Mouse (Mus musculus): ENCODE results near the gene Slc38a10.
A peak's percentile ranks its signal among the peaks of the same experiment; 100 is the strongest.

The Slc38a10 gene

GRCm38 (mm10) chr11:120140255-120140654 is 10.9 kb downstream of the Slc38a10 start:
- DNase-seq (ENCODE audit: extremely low read depth, low read depth) = no peak

- peak; percentile 61 for DNase-seq (ENCODE audit: extremely low read depth, low read depth)
Observed at GRCm38 (mm10) chr11:120139309-120139731, 11.8 kb downstream of the Slc38a10 start.

GRCm38 (mm10) chr11:120137625-120138004 is 13.5 kb downstream of the Slc38a10 start:
- DNase-seq (ENCODE audit: extremely low read depth, low read depth) = no peak

DNA sequence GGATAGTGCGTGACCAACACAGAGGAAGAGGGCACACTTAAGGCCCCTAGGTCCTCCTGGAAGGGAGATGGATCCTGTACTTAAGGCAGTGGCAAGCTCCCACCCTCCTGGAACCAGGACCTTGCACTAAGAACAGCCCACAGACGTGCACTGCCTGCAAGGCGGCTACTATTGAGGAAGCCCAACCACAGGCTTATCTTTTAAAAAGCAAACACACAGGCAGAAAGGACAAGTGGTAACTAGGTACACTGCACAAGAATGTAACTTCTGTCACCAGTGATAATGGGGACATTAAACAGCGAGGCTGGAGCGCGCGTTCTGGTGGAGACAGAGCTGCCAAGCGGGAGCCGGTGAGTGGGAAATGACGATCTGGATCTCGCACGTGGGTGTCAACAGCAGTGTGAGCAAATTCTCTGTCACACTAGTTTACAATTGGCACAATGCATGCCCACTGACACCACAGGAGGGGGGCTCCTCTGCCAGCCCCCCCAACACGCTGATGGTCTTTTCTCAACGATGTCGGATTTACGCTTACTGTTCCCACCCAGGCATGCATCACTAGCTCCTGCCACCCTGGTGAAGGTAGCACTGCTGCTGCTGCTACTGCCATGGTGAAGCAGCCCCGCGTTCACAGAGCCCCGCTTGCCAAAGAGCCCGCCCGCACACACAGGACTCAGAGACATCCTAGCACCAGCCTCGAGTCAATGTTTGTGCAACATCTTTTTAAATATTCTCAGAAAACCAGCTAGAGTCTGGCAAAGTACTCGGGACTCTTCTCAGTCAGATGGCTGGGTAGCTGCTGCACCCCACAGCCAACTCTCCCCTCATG is 14.1 kb downstream of the Slc38a10 start:
- peak; percentile 89 for DNase-seq (ENCODE audit: extremely low read depth, low read depth)

DNA sequence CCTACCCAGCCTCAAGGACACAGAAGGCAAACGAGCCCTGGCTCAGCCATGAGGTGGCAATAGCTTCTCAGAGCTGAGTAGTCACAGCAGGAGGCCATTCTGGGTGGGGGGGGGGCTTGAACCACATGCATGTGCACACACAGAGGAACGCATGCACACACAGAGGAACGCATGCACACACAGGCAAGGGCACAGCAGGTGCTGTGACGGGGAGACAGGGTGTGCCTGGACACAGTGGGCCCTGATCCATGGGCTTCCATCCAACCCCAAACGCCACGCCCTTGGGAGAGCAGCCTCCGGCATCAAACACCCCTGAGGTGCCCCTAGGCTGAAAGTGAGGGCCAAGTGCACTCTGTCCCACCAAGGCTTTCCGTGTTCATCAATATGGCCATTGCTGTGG is 15.0 kb downstream of the Slc38a10 start:
- DNase-seq (ENCODE audit: extremely low read depth, low read depth) = no peak

GRCm38 (mm10) chr11:120134847-120135530 is 16.2 kb downstream of the Slc38a10 start:
- no peak for DNase-seq (ENCODE audit: extremely low read depth, low read depth)

DNA sequence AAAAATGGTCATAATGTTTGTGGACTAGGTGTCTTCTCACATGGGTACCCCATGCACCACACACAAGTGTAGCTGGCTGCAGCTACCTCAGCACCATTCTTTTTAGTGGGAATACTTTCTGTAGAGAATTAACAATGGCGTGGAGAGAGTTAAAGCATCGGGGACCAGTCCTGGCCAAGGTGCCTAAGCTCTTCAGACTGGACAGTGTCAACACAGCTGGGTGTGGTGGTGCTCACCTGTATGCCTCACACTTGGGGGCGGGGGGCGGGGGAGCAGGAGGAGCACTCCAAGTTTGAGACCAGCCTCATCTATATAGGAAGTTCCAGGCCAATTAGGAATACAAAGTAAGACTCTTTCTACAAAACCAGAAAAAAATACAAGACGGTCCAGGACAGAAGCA is 17.0 kb downstream of the Slc38a10 start:
- no peak for DNase-seq (ENCODE audit: extremely low read depth, low read depth)

- no peak for DNase-seq (ENCODE audit: extremely low read depth, low read depth)
Observed at GRCm38 (mm10) chr11:120129281-120129680, 21.9 kb downstream of the Slc38a10 start.

DNA sequence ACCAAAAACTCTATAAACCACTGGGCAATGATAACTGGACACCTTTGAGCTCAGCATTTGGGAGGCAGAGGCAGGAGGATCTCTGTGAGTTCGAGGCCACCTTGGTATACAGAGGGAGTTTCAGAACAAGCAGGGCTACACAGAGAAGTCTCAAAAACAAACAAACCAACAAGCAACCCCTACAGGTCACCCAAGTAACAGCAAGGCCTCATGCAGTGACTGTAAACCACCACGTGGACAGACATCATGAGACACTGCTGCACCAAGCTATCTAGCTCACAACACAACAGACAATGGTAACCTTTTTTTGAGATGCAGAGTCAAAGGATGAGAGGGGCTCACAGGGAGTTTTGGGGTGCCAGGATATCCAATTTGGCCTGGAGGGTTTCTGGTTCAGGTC is 24.3 kb downstream of the Slc38a10 start:
- no peak for DNase-seq (ENCODE audit: extremely low read depth, low read depth)

GRCm38 (mm10) chr11:120122126-120122525 is 29.0 kb downstream of the Slc38a10 start:
- DNase-seq (ENCODE audit: extremely low read depth, low read depth) = no peak

DNA sequence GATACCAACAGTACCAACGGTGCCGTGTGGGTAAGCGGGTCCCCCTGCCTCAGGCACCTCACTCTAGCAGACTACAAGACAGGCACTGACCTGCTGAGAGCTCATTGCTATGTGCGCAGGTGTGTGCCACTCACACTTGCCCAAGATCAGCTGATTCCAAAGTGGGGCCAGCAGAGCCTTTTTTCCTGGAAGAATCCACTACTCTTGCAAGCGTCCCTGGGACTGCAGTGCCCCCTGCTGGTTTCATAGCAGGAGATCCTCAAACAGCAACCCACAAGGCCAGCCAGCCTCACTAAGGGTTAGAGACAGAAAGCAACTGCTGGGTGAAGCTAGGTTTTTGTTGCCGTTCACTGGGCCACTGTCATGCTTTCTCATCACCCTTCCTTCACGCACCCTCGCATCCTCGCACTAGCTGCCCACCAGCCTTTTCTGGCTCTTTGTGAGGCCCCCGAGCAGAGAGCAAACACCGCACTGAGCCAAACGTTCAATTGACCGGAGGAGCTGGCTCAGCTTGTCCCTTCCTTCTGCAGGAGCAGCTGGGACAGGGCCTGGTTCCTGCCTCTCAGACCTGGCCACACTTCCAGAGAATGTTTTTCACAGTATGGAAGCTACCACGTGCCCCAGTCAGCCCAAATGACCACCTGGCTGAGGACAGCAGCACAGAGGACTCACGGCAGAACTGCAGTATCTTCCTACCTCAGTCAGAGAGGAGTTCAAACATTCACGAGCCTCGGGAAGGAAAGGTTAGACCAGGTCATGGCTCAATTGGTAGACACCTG is 30.3 kb downstream of the Slc38a10 start:
- DNase-seq (ENCODE audit: extremely low read depth, low read depth) = no peak

- DNase-seq (ENCODE audit: extremely low read depth, low read depth) = no peak
Observed at GRCm38 (mm10) chr11:120119936-120120541, 31.1 kb downstream of the Slc38a10 start.

GRCm38 (mm10) chr11:120119108-120119507 is 32.0 kb downstream of the Slc38a10 start:
- DNase-seq (ENCODE audit: extremely low read depth, low read depth) = no peak

- no peak for DNase-seq (ENCODE audit: extremely low read depth, low read depth)
Observed at GRCm38 (mm10) chr11:120117626-120118025, 33.5 kb downstream of the Slc38a10 start.

- DNase-seq (ENCODE audit: extremely low read depth, low read depth) = no peak
Observed at GRCm38 (mm10) chr11:120114488-120115215, 36.5 kb downstream of the Slc38a10 start.

DNA sequence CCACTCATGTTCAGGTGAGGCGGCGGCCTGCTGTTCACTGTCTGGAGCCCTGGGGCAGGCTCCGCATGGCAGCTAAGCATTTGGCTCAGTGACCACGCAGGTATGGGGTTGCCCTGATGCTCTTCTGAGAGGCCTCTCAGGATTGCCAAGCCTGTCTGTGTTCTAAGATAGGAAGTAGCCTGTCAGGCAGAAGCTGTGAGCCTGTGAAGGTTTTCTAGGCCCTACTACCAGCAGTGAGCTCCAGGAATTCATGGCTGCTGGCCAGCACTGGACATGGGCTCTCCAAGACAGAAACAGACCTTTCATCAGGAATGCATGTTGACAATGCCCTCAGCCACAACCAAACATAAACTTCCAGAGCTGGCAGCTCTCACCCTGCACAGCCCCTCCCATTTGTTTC is 39.0 kb downstream of the Slc38a10 start:
- no peak for DNase-seq (ENCODE audit: extremely low read depth, low read depth)

DNA sequence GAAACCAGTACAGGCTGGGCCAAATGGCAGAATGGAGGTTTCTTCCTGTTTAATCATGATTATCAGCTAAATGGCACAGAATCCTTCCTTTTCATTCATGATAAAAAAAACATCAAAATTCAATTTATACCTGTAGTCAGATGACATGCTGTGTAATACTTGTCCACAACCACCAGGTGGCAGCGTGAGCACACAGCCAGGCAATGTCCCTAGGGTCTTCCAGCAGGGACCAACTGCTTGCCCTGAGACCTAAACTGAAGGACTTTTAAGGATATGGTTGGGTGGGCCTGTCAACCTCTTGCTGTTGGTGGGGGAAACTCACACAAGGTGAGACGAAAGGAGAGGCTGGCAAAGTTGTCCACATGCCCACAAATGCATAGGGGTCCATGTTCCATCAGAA is 40.1 kb downstream of the Slc38a10 start:
- no peak for DNase-seq (ENCODE audit: extremely low read depth, low read depth)

- no peak for DNase-seq (ENCODE audit: extremely low read depth, low read depth)
Observed at GRCm38 (mm10) chr11:120110554-120110953, 40.6 kb downstream of the Slc38a10 start.

DNA sequence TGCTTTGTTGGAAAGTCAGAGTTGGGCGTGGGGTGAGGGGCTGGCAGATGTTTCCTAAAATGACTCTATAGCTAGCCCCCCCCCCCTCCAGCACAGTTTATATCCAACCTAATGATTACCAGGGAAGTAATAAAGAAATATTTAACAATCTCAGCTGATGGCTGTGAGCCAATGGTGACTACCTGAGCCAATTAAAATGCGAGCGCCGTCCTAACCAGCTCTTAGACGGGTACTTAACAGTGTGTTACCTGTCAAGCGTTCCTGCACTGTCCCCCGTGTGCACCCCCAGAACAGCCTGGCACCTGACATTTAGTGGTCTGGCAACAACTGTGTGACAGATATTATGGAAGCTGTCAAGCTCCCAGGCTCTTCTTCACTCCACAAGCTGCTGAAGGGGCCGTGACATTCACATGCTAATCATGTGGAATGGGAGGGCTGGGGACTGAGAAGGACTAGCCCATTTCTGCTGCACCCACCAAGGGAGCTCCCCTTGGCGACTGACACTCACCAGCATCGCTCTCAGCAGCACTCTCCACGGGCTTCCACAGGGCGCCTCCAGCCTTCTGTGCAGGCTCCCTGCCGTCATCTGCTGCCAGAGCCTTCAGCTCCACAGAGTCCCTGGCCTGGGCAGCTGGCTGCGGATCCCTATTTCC is 41.5 kb downstream of the Slc38a10 start:
- no peak for DNase-seq (ENCODE audit: extremely low read depth, low read depth)

DNA sequence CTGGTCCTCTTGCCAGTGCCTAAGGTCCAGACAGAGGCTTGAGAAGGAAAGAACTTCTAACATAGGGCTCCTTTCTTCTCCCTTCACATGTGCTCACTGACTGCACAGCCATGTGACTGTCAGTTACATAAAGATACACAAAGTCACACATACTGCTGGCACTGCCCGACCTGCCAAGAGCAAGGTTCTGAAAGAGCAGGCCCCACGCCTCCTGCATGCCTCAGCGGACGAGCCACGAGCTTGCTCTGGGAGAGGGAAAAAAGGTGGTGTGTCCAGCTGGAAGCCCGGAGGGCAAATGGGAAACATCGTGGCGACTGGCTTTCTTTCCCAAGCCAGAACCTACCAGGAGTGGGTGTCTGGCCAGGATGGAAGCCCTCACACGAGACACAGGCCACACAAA is 43.4 kb downstream of the Slc38a10 start:
- no peak for DNase-seq (ENCODE audit: extremely low read depth, low read depth)

Measured in MEL-GATA-1-ER (cell line).